Mouse (Mus musculus) spleen, adult 12 weeks (tissue): ENCODE results near the gene Ramp3.

ENCODE experiments used
- DNase-seq: peaks from one replicate; pipeline ENCODE4 v3.0.0; 2022; ENCODE audit warnings: low spot score

Gene Ramp3

GRCm38 (mm10) chr11:6670826-6671225 lies 12.5 kb downstream of the Ramp3 start:
- no peak for DNase-seq

- DNase-seq: no peak
Observed at GRCm38 (mm10) chr11:6674701-6675100, 16.4 kb downstream of the Ramp3 start.

GRCm38 (mm10) chr11:6675402-6675801 lies 17.1 kb downstream of the Ramp3 start:
- DNase-seq: no peak

GRCm38 (mm10) chr11:6676641-6677040 lies 18.3 kb downstream of the Ramp3 start:
- no peak for DNase-seq

GRCm38 (mm10) chr11:6677530-6677929 lies 19.2 kb downstream of the Ramp3 start:
- no peak for DNase-seq

GRCm38 (mm10) chr11:6679694-6680396 lies 21.5 kb downstream of the Ramp3 start:
- no peak for DNase-seq

- no peak for DNase-seq
Observed at GRCm38 (mm10) chr11:6680397-6680818, 22.1 kb downstream of the Ramp3 start.

- DNase-seq: no peak
Observed at GRCm38 (mm10) chr11:6684741-6685140, 26.4 kb downstream of the Ramp3 start.

GRCm38 (mm10) chr11:6688888-6689287 lies 30.6 kb downstream of the Ramp3 start:
- DNase-seq: no peak

- no peak for DNase-seq
Observed at GRCm38 (mm10) chr11:6692341-6692740, 34.0 kb downstream of the Ramp3 start.

- DNase-seq: no peak
Observed at GRCm38 (mm10) chr11:6694114-6694513, 35.8 kb downstream of the Ramp3 start.

GRCm38 (mm10) chr11:6695176-6695575 lies 36.9 kb downstream of the Ramp3 start:
- no peak for DNase-seq

- no peak for DNase-seq
Observed at GRCm38 (mm10) chr11:6696551-6696950, 38.2 kb downstream of the Ramp3 start.

- no peak for DNase-seq
Observed at GRCm38 (mm10) chr11:6697751-6698150, 39.4 kb downstream of the Ramp3 start.

- no peak for DNase-seq
Observed at GRCm38 (mm10) chr11:6698281-6698680, 40.0 kb downstream of the Ramp3 start.

GRCm38 (mm10) chr11:6702258-6702657 lies 43.9 kb downstream of the Ramp3 start:
- no peak for DNase-seq

- DNase-seq: no peak
Observed at GRCm38 (mm10) chr11:6704851-6705250, 46.5 kb downstream of the Ramp3 start.

- DNase-seq: no peak
Observed at GRCm38 (mm10) chr11:6705516-6705915, 47.2 kb downstream of the Ramp3 start.

- DNase-seq: no peak
Observed at GRCm38 (mm10) chr11:6706796-6707195, 48.5 kb downstream of the Ramp3 start.

GRCm38 (mm10) chr11:6708437-6708836 lies 50.1 kb downstream of the Ramp3 start:
- no peak for DNase-seq

GRCm38 (mm10) chr11:6710409-6710808 lies 52.1 kb downstream of the Ramp3 start:
- DNase-seq: no peak

GRCm38 (mm10) chr11:6720746-6721145 lies 62.4 kb downstream of the Ramp3 start:
- DNase-seq: no peak

- DNase-seq: no peak
Observed at GRCm38 (mm10) chr11:6726921-6727320, 68.6 kb downstream of the Ramp3 start.
